Mouse (Mus musculus) ES-E14 (cell line): Measurements from ENCODE around the gene Zfp872.

ENCODE experiments used
- CHD2 ChIP-seq: IDR thresholded peaks from 2 replicates; pipeline ENCODE4 v1.6.1; 2014; ENCODE audit warnings: mild to moderate bottlenecking, low read depth, low read length, inconsistent platforms
- HCFC1 ChIP-seq: IDR thresholded peaks from 2 replicates; pipeline ENCODE4 v1.6.1; 2012; ENCODE audit warnings: low read length, inconsistent platforms, borderline replicate concordance; ENCODE audit not compliant: insufficient read depth
- ZC3H11A ChIP-seq: IDR thresholded peaks from 2 replicates; pipeline ENCODE4 v1.6.1; 2012; ENCODE audit warnings: low read depth, mild to moderate bottlenecking, inconsistent platforms, low read length, borderline replicate concordance
- ZNF384 ChIP-seq: IDR thresholded peaks from 2 replicates; pipeline ENCODE4 v1.6.1; 2012; ENCODE audit warnings: low read depth, low read length, inconsistent platforms

DNA sequence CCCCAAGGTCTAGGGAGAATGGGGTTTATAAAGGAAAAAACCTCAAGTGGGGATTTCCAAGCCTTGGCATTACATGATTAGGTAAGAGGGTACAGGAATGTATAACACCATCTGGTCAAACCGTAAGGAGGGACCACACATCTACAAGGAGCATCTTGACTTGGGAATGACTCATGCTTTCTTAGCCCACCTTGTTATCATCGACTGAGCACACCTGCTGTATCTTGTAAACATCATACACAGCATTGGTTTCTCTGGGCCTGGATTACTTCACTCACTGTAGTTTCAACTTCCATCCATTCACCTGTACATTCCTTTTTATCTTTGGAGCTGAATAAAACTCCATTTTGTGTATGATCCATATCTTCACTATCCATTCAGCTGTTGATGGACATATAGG, 56.4 kb downstream of the Zfp872 start:
- no peak for TF ChIP-seq ZNF384
- TF ChIP-seq HCFC1, result no peak
- no peak for TF ChIP-seq ZC3H11A
- TF ChIP-seq CHD2, result no peak
